Mouse (Mus musculus): ENCODE measurements at regions not wholly inside any gene's neighbourhood (a gene's known extent, or its start where the extent isn't known, plus 50 kb on each side); places are given as distances from the start of the nearest gene placed in this dataset.

DNA sequence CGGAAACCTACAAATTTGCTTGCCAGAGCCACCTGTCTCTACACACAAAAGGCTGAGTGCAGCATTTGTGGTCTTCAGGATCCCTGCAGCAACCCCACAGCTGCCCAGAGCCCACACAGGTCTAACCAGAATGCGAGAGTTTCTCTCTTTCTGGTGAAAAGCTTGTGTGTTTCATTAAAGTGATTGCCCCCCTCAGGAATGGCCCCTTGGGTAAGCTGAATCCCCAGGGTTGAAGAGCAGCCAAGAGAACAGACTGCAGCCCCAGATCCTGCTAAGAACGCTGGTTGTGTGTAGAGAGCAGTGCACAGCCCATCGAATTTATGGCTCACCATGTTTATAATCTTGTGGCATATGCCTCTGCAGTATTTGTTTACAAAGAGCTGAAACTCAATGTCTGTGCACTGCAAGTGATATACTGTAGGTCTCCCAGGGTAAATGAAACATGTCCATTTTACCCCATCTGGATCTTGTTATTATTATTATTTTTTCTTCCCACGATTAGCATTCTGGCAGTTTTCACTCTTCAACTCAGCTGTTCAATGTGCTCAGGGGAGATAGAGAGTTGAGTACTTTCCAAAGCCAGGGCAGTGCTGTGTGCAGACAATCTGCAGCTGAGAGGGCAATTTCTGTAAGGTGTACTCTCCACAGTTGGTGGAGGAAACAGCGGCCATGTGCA is 486.4 kb downstream of the Hdgfl1 start:
- no peak overlapping the region for H3K4me3 ChIP-seq (ENCODE audit: control insufficient read depth in 1 of 2, insufficient read depth in 1 of 2, low read depth in 2 of 2, low read length in 2 of 2)
- no peaks in the 10 kb centered on the region for H3K27me3 ChIP-seq (ENCODE audit: control insufficient read depth in 1 of 2, insufficient read depth in 2 of 2, low read length in 2 of 2)
- no peaks in the 10 kb centered on the region for H3K79me2 ChIP-seq (ENCODE audit: control insufficient read depth, insufficient read depth, low read length, poor library complexity)
- TF ChIP-seq MAZ (IDR thresholded peaks at IDR 0.05; ENCODE audit: low read depth, low read length), result no peak
- no peak for TF ChIP-seq ZKSCAN1 (IDR thresholded peaks at IDR 0.05; ENCODE audit: low read depth, low read length)
- no peak for TF ChIP-seq POLR2AphosphoS5 (IDR thresholded peaks at IDR 0.05; ENCODE audit: borderline replicate concordance, low read depth, low read length)
- no peak for TF ChIP-seq NELFE (IDR thresholded peaks at IDR 0.05; ENCODE audit: low read depth, low read length)
- no peak for TF ChIP-seq MYC (IDR thresholded peaks at IDR 0.05; ENCODE audit: low read depth, low read length)
- no peak for TF ChIP-seq USF1 (IDR thresholded peaks at IDR 0.05; ENCODE audit: low read depth, low read length)
- TF ChIP-seq JUND (IDR thresholded peaks at IDR 0.05; ENCODE audit: low read depth, low read length), result no peak
- no peak for TF ChIP-seq MEF2A (IDR thresholded peaks at IDR 0.05; ENCODE audit: extremely low read depth, insufficient replicate concordance, low read depth, low read length, poor library complexity, severe bottlenecking)
- no peak for TF ChIP-seq CHD2 (IDR thresholded peaks at IDR 0.05; ENCODE audit: low read length)
- no peak for TF ChIP-seq CHD1 (IDR thresholded peaks at IDR 0.05; ENCODE audit: low read depth, low read length)
- TF ChIP-seq HCFC1 (IDR thresholded peaks at IDR 0.05; ENCODE audit: low read depth, low read length), result no peak
- no peak for TF ChIP-seq GABPA (IDR thresholded peaks at IDR 0.05; ENCODE audit: low read depth, low read length)
- DNase-seq (ENCODE audit: low read depth, low spot score), result no peak
- no peaks in the 10 kb centered on the region for H3K36me3 ChIP-seq (ENCODE audit: control insufficient read depth in 1 of 2, insufficient read depth in 2 of 2, low read length in 2 of 2)
- H3K9me3 ChIP-seq (replicated peaks; ENCODE audit: insufficient read depth, low read length), result no peaks in the 10 kb centered on the region
- H3K9ac ChIP-seq (ENCODE audit: control insufficient read depth, low read depth, low read length, poor library complexity, severe bottlenecking), result no peak overlapping the region
- H3K27ac ChIP-seq (ENCODE audit: control insufficient read depth, low read depth, low read length), result no peak overlapping the region
- H3K4me1 ChIP-seq (ENCODE audit: control insufficient read depth in 1 of 2, insufficient read depth in 2 of 2, low read length in 2 of 2), result no peaks in the 10 kb centered on the region

DNA sequence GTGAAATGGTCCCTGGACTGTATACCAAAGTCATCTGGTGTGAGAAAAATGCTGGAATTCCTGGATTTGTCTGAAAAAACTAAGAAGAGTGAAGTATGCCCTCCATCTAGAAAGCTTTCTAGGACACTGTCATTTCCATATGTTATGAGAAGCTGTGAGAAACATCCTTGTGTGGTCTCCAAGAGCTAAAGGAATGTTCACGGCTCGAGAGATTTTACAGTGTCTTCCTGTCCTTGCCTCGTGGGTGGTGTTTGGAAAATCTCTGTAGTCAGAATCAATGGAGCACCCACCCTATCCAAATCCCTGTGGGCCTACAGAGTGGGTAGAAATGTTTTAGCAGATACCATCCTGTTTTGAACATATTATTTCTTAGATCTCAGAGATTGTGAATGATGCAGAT is 487.7 kb downstream of the Hdgfl1 start:
- H3K4me1 ChIP-seq (ENCODE audit: control insufficient read depth in 1 of 2, insufficient read depth in 2 of 2, low read length in 2 of 2), result no peaks in the 10 kb centered on the region
- no peak overlapping the region for H3K9ac ChIP-seq (ENCODE audit: control insufficient read depth, low read depth, low read length, poor library complexity, severe bottlenecking)
- no peak overlapping the region for H3K4me3 ChIP-seq (ENCODE audit: control insufficient read depth in 1 of 2, insufficient read depth in 1 of 2, low read depth in 2 of 2, low read length in 2 of 2)
- H3K9me3 ChIP-seq (replicated peaks; ENCODE audit: insufficient read depth, low read length), result no peaks in the 10 kb centered on the region
- no peak for TF ChIP-seq USF1 (IDR thresholded peaks at IDR 0.05; ENCODE audit: low read depth, low read length)
- TF ChIP-seq CTCF (IDR thresholded peaks at IDR 0.05 in 2 of 3, conservative IDR thresholded peaks at IDR 0.05 in 1 of 3; ENCODE audit: control insufficient read depth in 1 of 3, insufficient read depth in 1 of 3, low read depth in 2 of 3, low read length in 3 of 3, poor library complexity in 1 of 3, severe bottlenecking in 1 of 3), result no peak
- TF ChIP-seq TBP (IDR thresholded peaks at IDR 0.05; ENCODE audit: low read depth, low read length), result no peak
- no peak for TF ChIP-seq GABPA (IDR thresholded peaks at IDR 0.05; ENCODE audit: low read depth, low read length)
- no peak for TF ChIP-seq HCFC1 (IDR thresholded peaks at IDR 0.05; ENCODE audit: low read depth, low read length)
- no peak for TF ChIP-seq SIN3A (IDR thresholded peaks at IDR 0.05; ENCODE audit: low read length)
- TF ChIP-seq RAD21 (IDR thresholded peaks at IDR 0.05; ENCODE audit: low read depth, low read length), result no peak
- TF ChIP-seq CHD2 (IDR thresholded peaks at IDR 0.05; ENCODE audit: low read length), result no peak
- TF ChIP-seq POLR2AphosphoS5 (IDR thresholded peaks at IDR 0.05; ENCODE audit: borderline replicate concordance, low read depth, low read length), result no peak
- TF ChIP-seq SMC3 (IDR thresholded peaks at IDR 0.05; ENCODE audit: low read depth, low read length), result no peak
- TF ChIP-seq TAL1 (IDR thresholded peaks at IDR 0.05; ENCODE audit: low read length), result no peak
- DNase-seq (ENCODE audit: low read depth, low spot score), result no peak
- no peak overlapping the region for H3K27ac ChIP-seq (ENCODE audit: control insufficient read depth, low read depth, low read length)
- no peaks in the 10 kb centered on the region for H3K27me3 ChIP-seq (ENCODE audit: control insufficient read depth in 1 of 2, insufficient read depth in 2 of 2, low read length in 2 of 2)
- no peaks in the 10 kb centered on the region for H3K36me3 ChIP-seq (ENCODE audit: control insufficient read depth in 1 of 2, insufficient read depth in 2 of 2, low read length in 2 of 2)
- H3K79me2 ChIP-seq (ENCODE audit: control insufficient read depth, insufficient read depth, low read length, poor library complexity), result no peaks in the 10 kb centered on the region

Data from MEL (cell line).